8 mouse cellular contexts compared by ENCODE assay signal in the genomic region with DNA sequence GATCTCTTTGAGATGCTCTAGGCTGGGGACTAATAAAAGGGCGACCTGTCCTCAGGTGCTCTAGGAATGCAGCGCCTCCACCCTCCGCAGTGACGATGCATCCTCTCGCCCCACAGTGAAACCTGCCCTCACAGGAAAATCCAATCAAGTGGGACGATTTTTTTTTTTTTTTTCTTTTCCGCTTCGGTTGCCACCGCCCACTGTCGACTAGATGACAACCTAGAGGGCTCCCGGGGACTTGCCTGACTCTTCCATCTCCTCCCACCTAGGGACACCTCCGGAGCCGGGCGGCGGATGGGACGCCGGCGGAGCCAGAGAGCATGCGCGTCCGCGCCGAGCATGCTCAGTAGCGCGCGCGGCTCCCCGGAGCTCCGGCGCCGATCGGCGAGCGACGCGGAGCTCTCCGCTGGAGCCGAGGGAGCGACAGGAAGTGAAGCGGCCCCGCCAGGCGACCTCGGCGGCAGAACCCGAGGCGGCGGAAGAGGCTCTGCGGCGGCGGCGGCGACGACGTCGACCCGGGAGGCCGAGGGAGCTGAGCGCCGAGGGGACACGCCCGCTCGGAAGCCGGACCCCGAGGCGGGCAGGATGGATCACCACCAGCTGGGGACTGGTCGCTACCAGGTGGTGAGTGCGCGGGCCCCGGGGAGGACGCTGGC. TPM values are rescaled to one million over a fixed set of nuclear protein-coding genes. Genes with fewer than 3 reads are reported as not detected.
DNase-seq lines count a peak whose midpoint lies in the region; ATAC-seq and TF ChIP-seq lines count a peak whose summit lies in the region.

Gene Ndfip2, plus strand, starts transcription at position 195 of the 656 bp plus-strand sequence.

- no peak for DNase-seq in Patski (ENCODE audit: low read depth, low spot score)
- DNase-seq in cerebellum, postnatal 10 days = peak; percentile 90 to 94
- peak; percentile 80 to 83 for DNase-seq in frontal cortex, postnatal 14 days (ENCODE audit: low spot score in 2 of 2)
- peak; percentile 85 to 92 for DNase-seq in left cerebral cortex, adult 18-20 months (ENCODE audit: low spot score in 2 of 2)
- peak; percentile 95 for DNase-seq in right cerebral cortex, adult 18-20 months
- DNase-seq in urinary bladder, postnatal 10 days (ENCODE audit: low spot score) = peak; percentile 37

- peak; percentile 79 for ATAC-seq in Patski
- peak; percentile 98 for ATAC-seq in hindbrain, embryonic 13.5 days (ENCODE audit: low FRiP score)

- TF ChIP-seq CTCF in Patski (IDR thresholded peaks at IDR 0.05) = no peak

- peak within 1 kb of the TSS; percentile 87 for H3K4me3 ChIP-seq in hindbrain, embryonic 13.5 days
- peak within 1 kb of the TSS; percentile 64 for H3K4me3 ChIP-seq in macrophage (ENCODE audit: inconsistent target)

- H3K79me2 ChIP-seq in macrophage (ENCODE audit: inconsistent target) = peaks cover 46% of the 10 kb centered on the region

- H3K9ac ChIP-seq in hindbrain, embryonic 13.5 days = peak within 1 kb of the TSS; percentile 95

- peak within 1 kb of the TSS; percentile 97 for H3K27ac ChIP-seq in hindbrain, embryonic 13.5 days
- no peak within 1 kb of the TSS for H3K27ac ChIP-seq in macrophage

- CTCF ChIA-PET in Patski (lab: Charles Lee) = interaction anchor here (1.9 kb wide), 1 partner anchor 85 kb away, joined by 6 read pairs; no protein-coding TSS in a partner anchor

- H3K36me3 ChIP-seq in hindbrain, embryonic 13.5 days = no peaks in the 10 kb centered on the region
- no peaks in the 10 kb centered on the region for H3K36me3 ChIP-seq in macrophage (ENCODE audit: inconsistent target)

- under 1% methylated on average over 63 of the region's 70 CpGs for WGBS in hindbrain, embryonic 13.5 days
- under 1% methylated on average over 70 of the region's 70 CpGs for WGBS in macrophage (ENCODE audit: missing documents)

- POLR2A ChIA-PET in Patski (lab: Charles Lee) = no interaction called here

- H3K4me2 ChIP-seq in hindbrain, embryonic 13.5 days = peak within 1 kb of the TSS; percentile 65

- in situ Hi-C loops in Patski (cut with MboI; ENCODE audit: low pct_unique_long_range_greater_than_20kb) = no loop called here

- no peaks in the 10 kb centered on the region for H3K27me3 ChIP-seq in Patski
- H3K27me3 ChIP-seq in hindbrain, embryonic 13.5 days = no peaks in the 10 kb centered on the region

- peaks cover 14% of the 10 kb centered on the region for H3K4me1 ChIP-seq in hindbrain, embryonic 13.5 days (replicated peaks)

- no peaks in the 10 kb centered on the region for H3K9me3 ChIP-seq in hindbrain, embryonic 13.5 days

RNA-seq across cellular contexts. Expression of gene Ndfip2, which starts in this region (rescaled TPM):
- polyA plus RNA-seq in Patski (2021) (88.4 TPM), macrophage (2018) (22.0 to 46.7 TPM (median 35.3 TPM) in 3 replicates)
- polyA plus RNA-seq in hindbrain, embryonic 13.5 days (2015; fragmentation: Nextera tagmentation; extraction: Ambion mirVana) = 96.0 and 98.9 TPM in 2 replicates
- 100 to 1,000 TPM; 100 to 113 TPM for total RNA-seq in left cerebral cortex, adult 18-20 months (2021)
- total RNA-seq in macrophage (2018; cell fraction: chromatin; rRNA removed) = 10 to 100 TPM; 18.8 to 84.1 (median 29.4) TPM
- 10 to 100 TPM; 26.9 to 42.8 (median 32.8) TPM for total RNA-seq in macrophage (2018; cell fraction: cytosol; rRNA removed)
- 10 to 100 TPM; 23.2 to 63.7 (median 32.5) TPM for total RNA-seq in macrophage (2018; cell fraction: nucleus; rRNA removed)
